Mouse (Mus musculus) pancreas, adult 10 weeks (tissue): ENCODE data around the gene Opn1sw. TPM values are rescaled to one million over a fixed set of nuclear protein-coding genes. Genes with fewer than 3 reads are reported as not detected.

ENCODE experiments used
- polyA plus RNA-seq: library from polyadenylated mRNA; stranded (reverse); fragments of 350-450 nt; fragmentation: Illumina TruSeq; extraction: RNeasy Lipid Tissue Mini Kit (QIAGEN cat#74804); gene quantifications from one replicate; pipeline ENCODE4 v1.2.3, GENCODE M21; 2015; ENCODE audit warnings: low read depth, low replicate concordance; ENCODE audit not compliant: insufficient read depth

The Opn1sw gene
- not detected for polyA plus RNA-seq

DNA sequence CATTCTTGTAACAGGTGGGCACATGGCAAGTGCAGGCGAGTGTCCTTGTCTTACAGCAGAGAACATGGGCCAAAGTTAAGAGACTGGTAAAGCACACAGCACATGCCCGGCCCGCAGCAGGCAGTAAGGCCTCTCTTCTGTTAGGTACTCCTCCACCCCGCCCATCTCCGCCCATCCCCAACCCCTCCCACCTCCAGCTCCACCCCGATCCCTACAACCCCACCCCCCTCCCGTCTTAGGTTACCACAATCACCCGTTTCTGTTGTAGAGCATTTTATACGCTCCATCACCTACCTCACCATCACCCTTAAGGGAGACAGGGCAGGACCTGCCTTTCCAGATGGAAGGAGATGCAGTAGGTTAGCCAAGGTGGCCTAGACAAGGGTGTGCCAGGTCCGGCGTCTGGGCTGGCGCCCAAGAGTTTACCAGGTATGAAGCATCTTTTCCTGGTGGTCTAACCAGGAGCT, at the start of gene Opn1sw:
Opn1sw (minus strand) TSS at position 417 of the 467 bp plus-strand sequence.

DNA sequence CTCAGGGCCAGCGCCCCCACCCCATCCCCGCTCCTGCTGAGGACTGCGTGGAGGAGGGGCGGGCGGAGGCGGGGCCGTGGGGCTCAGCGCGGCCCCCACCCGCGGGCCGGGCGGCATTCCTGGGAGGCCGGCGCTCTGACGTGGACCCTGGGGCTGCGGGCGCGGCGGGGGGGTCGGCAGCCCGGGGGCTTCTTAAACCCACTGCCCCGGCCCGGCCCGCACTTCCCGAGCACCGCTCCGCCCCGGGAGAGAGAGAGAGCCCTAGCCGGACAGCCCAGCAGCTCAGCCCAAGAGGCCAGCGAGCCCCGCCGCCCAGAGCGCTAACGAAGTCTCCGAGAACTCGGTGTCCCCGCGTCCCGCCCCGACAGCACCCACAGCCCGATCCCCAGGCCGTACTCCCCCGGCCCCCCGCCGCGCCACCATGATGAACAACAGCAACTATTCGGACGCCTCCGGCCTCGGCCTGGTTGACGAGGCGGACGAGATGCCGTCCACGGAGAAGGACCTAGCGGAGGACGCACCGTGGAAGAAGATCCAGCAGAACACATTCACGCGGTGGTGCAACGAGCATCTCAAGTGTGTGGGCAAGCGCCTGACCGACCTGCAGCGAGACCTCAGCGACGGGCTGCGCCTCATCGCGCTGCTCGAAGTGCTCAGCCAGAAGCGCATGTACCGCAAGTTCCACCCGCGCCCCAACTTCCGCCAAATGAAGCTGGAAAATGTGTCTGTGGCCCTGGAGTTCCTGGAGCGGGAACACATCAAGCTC, 45.0 kb upstream of the Opn1sw start, which contains the start of gene Flnc:
Flnc (plus strand) TSS at position 219 of the 766 bp plus-strand sequence.

DNA sequence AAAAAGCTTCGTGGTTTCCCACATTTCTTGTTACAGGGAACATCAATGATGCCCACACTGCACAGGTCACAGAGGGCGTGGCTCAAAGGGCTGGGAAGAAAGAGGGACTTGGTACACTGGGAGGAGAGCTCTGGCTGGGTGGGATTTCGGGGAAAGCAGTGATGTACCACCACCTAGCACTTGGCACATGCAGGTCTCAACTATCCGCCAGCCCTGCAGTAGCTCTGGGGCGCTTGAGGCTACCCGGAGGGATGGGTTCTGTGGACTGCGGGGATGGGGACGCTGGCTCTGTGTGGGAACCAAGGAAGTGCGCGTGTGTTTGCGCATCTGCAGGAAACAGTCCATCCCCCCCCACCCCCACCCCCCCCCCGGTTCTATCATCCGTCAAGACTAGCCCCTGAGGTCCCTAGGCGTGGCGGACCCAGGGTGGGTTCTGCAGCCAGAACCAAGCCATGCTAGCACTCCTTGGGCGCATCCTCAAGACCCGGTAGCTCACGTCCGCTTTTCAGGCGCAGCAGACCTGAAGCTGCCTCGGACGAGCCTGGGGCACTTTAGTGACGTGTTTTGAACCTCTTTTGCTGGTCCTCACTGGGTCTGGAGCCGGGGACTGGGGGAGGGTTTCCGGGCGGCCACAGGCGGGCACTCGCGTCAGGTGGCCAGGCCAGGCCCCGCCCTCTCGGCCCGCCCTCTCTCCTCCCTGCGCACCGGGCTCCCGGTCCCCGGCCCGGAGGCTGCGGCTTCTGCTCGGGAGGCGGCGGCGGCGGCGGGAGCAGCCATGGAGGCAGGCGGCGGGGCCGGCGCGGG, 7.8 kb upstream of the Opn1sw start, which contains the start of gene Ccdc136:
Ccdc136 (plus strand) TSS at position 400 of the 804 bp plus-strand sequence.

GRCm38 (mm10) chr6:29347665-29348370, 40.5 kb downstream of the Opn1sw start, which contains the start of gene Calu:
Gene Calu (plus strand): TSS chr6:29348069.

Other genes with a start within 250 kb of the Opn1sw start
- 13.7 TPM for gene Rbm28, start 223.5 kb downstream of the Opn1sw start, polyA plus RNA-seq
- gene Prrt4, start 208.9 kb downstream of the Opn1sw start, polyA plus RNA-seq, result 0.31 TPM
- 26.2 TPM for gene Impdh1, start 172.1 kb downstream of the Opn1sw start, polyA plus RNA-seq
- 2.7 TPM for gene Hilpda, start 116.0 kb downstream of the Opn1sw start, polyA plus RNA-seq
- gene Fam71f2, start 108.9 kb downstream of the Opn1sw start, polyA plus RNA-seq, result 1.2 TPM
- gene Fam71f1, start 69.3 kb downstream of the Opn1sw start, polyA plus RNA-seq, result not detected
- 42.3 TPM for gene Calu, start 40.4 kb downstream of the Opn1sw start, polyA plus RNA-seq
- 1.1 TPM for gene Ccdc136, start 7.8 kb upstream of the Opn1sw start, polyA plus RNA-seq
- gene Flnc, start 44.8 kb upstream of the Opn1sw start, polyA plus RNA-seq, result 2.3 TPM
- 71.5 TPM for gene Atp6v1f, start 79.2 kb upstream of the Opn1sw start, polyA plus RNA-seq
- gene Atp6v1fnb, start 83.0 kb upstream of the Opn1sw start, polyA plus RNA-seq, result not detected
- gene Kcp, start 119.5 kb upstream of the Opn1sw start, polyA plus RNA-seq, result 1.1 TPM
- 2.5 TPM for gene Irf5, start 138.2 kb upstream of the Opn1sw start, polyA plus RNA-seq
- 14.8 TPM for gene Tnpo3, start 221.4 kb upstream of the Opn1sw start, polyA plus RNA-seq